Mouse (Mus musculus) forebrain, embryonic 11.5 days (tissue): Measurements from ENCODE around the gene Tln1. TPM values are rescaled to one million over a fixed set of nuclear protein-coding genes. Genes with fewer than 3 reads are reported as not detected.
A peak's percentile ranks its signal among the peaks of the same experiment; 100 is the strongest.

Source experiments
- ATAC-seq: fragments of 200-750 bp; cut with Nextera tagmentation; replicated peaks from 2 replicates; pipeline ENCODE4 v1.8.0; 2017; ENCODE audit warnings: moderate TSS enrichment; ENCODE audit not compliant: low FRiP score
- DNase-seq: peaks from one replicate; pipeline ENCODE4 v3.0.0-alpha.2; 2017; ENCODE audit warnings: low spot score
- H3K27ac ChIP-seq: fragments of 300-500 bp; sonication (generic); 2 replicates; pipeline ENCODE4 v1.5.1; 2014; ENCODE audit warnings: low read depth, low read length
- H3K27me3 ChIP-seq: fragments of 300-500 bp; sonication (generic); 2 replicates; pipeline ENCODE4 v1.6.1; 2014; ENCODE audit warnings: mild to moderate bottlenecking, low read length, mixed read lengths; ENCODE audit not compliant: control insufficient read depth, insufficient read depth
- H3K36me3 ChIP-seq: fragments of 300-500 bp; sonication (generic); 2 replicates; pipeline ENCODE4 v1.6.1; 2014; ENCODE audit warnings: mild to moderate bottlenecking, low read length, moderate library complexity, mixed read lengths; ENCODE audit not compliant: control insufficient read depth, insufficient read depth
- H3K4me1 ChIP-seq: fragments of 300-500 bp; sonication (generic); replicated peaks from 2 replicates; pipeline ENCODE4 v1.6.1; 2014; ENCODE audit warnings: low read length, mixed read lengths; ENCODE audit not compliant: control insufficient read depth, insufficient read depth
- H3K4me2 ChIP-seq: fragments of 300-500 bp; sonication (generic); 2 replicates; pipeline ENCODE4 v1.6.1; 2014; ENCODE audit warnings: low read depth, mild to moderate bottlenecking, low read length, moderate library complexity, mixed read lengths; ENCODE audit not compliant: severe bottlenecking
- H3K4me3 ChIP-seq: fragments of 300-500 bp; sonication (generic); 2 replicates; pipeline ENCODE4 v1.5.1; 2014; ENCODE audit warnings: low read depth, low read length
- H3K9ac ChIP-seq: fragments of 300-500 bp; sonication (generic); 2 replicates; pipeline ENCODE4 v1.6.1; 2014; ENCODE audit warnings: low read length
- H3K9me3 ChIP-seq: fragments of 300-500 bp; sonication (generic); 2 replicates; pipeline ENCODE4 v1.6.1; 2016; ENCODE audit warnings: low read length, mixed read lengths; ENCODE audit not compliant: control insufficient read depth
- WGBS: fragments of 180-500 bp; shearing (Covaris S2); extraction: QIAGEN DNeasy Blood & Tissue Kit; methylation state at CpG from one replicate; pipeline ENCODE4 v1.1.7; 2014; 5-methylcytosine and 5-hydroxymethylcytosine counted together
- polyA plus RNA-seq: library from polyadenylated mRNA; unstranded; fragments of >200 nt; fragmentation: Nextera tagmentation; extraction: Ambion mirVana; gene quantifications from 2 replicates; pipeline ENCODE4 v1.2.1, GENCODE M21; 2014

Gene Tln1
- polyA plus RNA-seq, 1 experiment from 2014 or later: 45.9 TPM

- no peaks in the 10 kb centered on the region for H3K4me1 ChIP-seq
- DNase-seq (no peak), ATAC-seq (no peak)
- H3K4me2 ChIP-seq: no peak overlapping the region
- peaks cover 35% of the 10 kb centered on the region for H3K36me3 ChIP-seq
- H3K27me3 ChIP-seq: no peaks in the 10 kb centered on the region
- H3K4me3 ChIP-seq: no peak overlapping the region
- H3K9me3 ChIP-seq: no peaks in the 10 kb centered on the region
- WGBS: 95% methylated on average over 8 of the region's 8 CpGs
- H3K9ac ChIP-seq: no peak overlapping the region
- no peak overlapping the region for H3K27ac ChIP-seq
These were observed 15.3 kb downstream of the Tln1 start for GRCm38 (mm10) chr4:43547160-43547559.

- DNase-seq (no peak), ATAC-seq (no peak)
- Histone ChIP-seq H3K9ac (no peak overlapping the region), H3K27me3 (no peaks in the 10 kb centered on the region), H3K9me3 (no peaks in the 10 kb centered on the region), H3K27ac (no peak overlapping the region), H3K4me3 (no peak overlapping the region), H3K36me3 (peaks cover 32% of the 10 kb centered on the region), H3K4me1 (no peaks in the 10 kb centered on the region), H3K4me2 (no peak overlapping the region)
- 93% methylated on average over 12 of the region's 12 CpGs for WGBS
These were observed 16.0 kb downstream of the Tln1 start for GRCm38 (mm10) chr4:43546375-43547047.

GRCm38 (mm10) chr4:43542044-43542443 lies 20.4 kb downstream of the Tln1 start:
- Histone ChIP-seq H3K4me2 (no peak overlapping the region), H3K36me3 (peaks cover 24% of the 10 kb centered on the region; the same call in 1 of the 2 replicates), H3K27ac (no peak overlapping the region), H3K4me1 (no peaks in the 10 kb centered on the region), H3K9ac (no peak overlapping the region), H3K27me3 (no peaks in the 10 kb centered on the region), H3K4me3 (no peak overlapping the region), H3K9me3 (no peaks in the 10 kb centered on the region)
- WGBS: 78% methylated on average over 3 of the region's 3 CpGs
- ATAC-seq: no peak
- no peak for DNase-seq

GRCm38 (mm10) chr4:43536031-43536430 lies 26.5 kb downstream of the Tln1 start:
- Histone ChIP-seq H3K27ac (no peak overlapping the region), H3K36me3 (peaks cover 7% of the 10 kb centered on the region; the same call in 1 of the 2 replicates), H3K9ac (no peak overlapping the region), H3K9me3 (no peaks in the 10 kb centered on the region), H3K4me1 (no peaks in the 10 kb centered on the region), H3K4me2 (no peak overlapping the region), H3K27me3 (no peaks in the 10 kb centered on the region), H3K4me3 (no peak overlapping the region)
- no peak for DNase-seq
- no peak for ATAC-seq
- 97% methylated on average over 9 of the region's 9 CpGs for WGBS

GRCm38 (mm10) chr4:43535628-43536027 lies 26.9 kb downstream of the Tln1 start:
- H3K9ac ChIP-seq: no peak overlapping the region
- no peaks in the 10 kb centered on the region for H3K9me3 ChIP-seq
- no peak for DNase-seq
- 97% methylated on average over 8 of the region's 8 CpGs for WGBS
- H3K36me3 ChIP-seq: peaks cover 7% of the 10 kb centered on the region; the same call in 1 of the 2 replicates
- H3K27me3 ChIP-seq: no peaks in the 10 kb centered on the region
- no peak overlapping the region for H3K4me3 ChIP-seq
- no peak for ATAC-seq
- no peaks in the 10 kb centered on the region for H3K4me1 ChIP-seq
- H3K27ac ChIP-seq: no peak overlapping the region
- no peak overlapping the region for H3K4me2 ChIP-seq

GRCm38 (mm10) chr4:43533270-43533669 lies 29.2 kb downstream of the Tln1 start:
- peaks cover 4% of the 10 kb centered on the region; the same call in 1 of the 2 replicates for H3K36me3 ChIP-seq
- no peak for ATAC-seq

GRCm38 (mm10) chr4:43530581-43530980 lies 31.9 kb downstream of the Tln1 start:
- 35% methylated on average over 7 of the region's 7 CpGs for WGBS
- H3K9ac ChIP-seq: no peak overlapping the region
- no peaks in the 10 kb centered on the region for H3K4me1 ChIP-seq
- DNase-seq (peak; percentile 82), ATAC-seq (no peak)
- H3K27ac ChIP-seq: no peak overlapping the region
- H3K36me3 ChIP-seq: no peaks in the 10 kb centered on the region; the same call in 1 of the 2 replicates
- no peak overlapping the region for H3K4me3 ChIP-seq
- H3K4me2 ChIP-seq: no peak overlapping the region
- no peaks in the 10 kb centered on the region for H3K27me3 ChIP-seq
- H3K9me3 ChIP-seq: no peaks in the 10 kb centered on the region

More at GRCm38 (mm10) chr4:43533270-43533669, 29.2 kb downstream of the Tln1 start:
- no peak overlapping the region for H3K4me3 ChIP-seq
- DNase-seq: no peak
- whole genome bisulfite sequencing: 91% methylated on average over 9 of the region's 9 CpGs
- H3K4me1 ChIP-seq: no peaks in the 10 kb centered on the region
- no peaks in the 10 kb centered on the region for H3K9me3 ChIP-seq
- no peaks in the 10 kb centered on the region for H3K27me3 ChIP-seq
- no peak overlapping the region for H3K9ac ChIP-seq
- no peak overlapping the region for H3K4me2 ChIP-seq
- no peak overlapping the region for H3K27ac ChIP-seq

GRCm38 (mm10) chr4:43530081-43530501 lies 32.4 kb downstream of the Tln1 start:
- Histone ChIP-seq H3K9me3 (no peaks in the 10 kb centered on the region), H3K4me3 (no peak overlapping the region), H3K9ac (no peak overlapping the region), H3K36me3 (no peaks in the 10 kb centered on the region; the same call in 1 of the 2 replicates), H3K27ac (no peak overlapping the region), H3K4me1 (no peaks in the 10 kb centered on the region), H3K4me2 (no peak overlapping the region), H3K27me3 (peaks cover 4% of the 10 kb centered on the region; the same call in 1 of the 2 replicates)
- WGBS: 81% methylated on average over 8 of the region's 8 CpGs
- DNase-seq (no peak), ATAC-seq (no peak)

GRCm38 (mm10) chr4:43528487-43528886 lies 34.0 kb downstream of the Tln1 start:
- ATAC-seq: no peak
- Histone ChIP-seq H3K27me3 (peaks cover 19% of the 10 kb centered on the region), H3K9me3 (no peaks in the 10 kb centered on the region), H3K9ac (no peak overlapping the region), H3K4me1 (peaks cover 8% of the 10 kb centered on the region; the same call in 1 of the 2 replicates), H3K4me3 (no peak overlapping the region), H3K27ac (no peak overlapping the region), H3K4me2 (no peak overlapping the region), H3K36me3 (no peaks in the 10 kb centered on the region; the same call in 1 of the 2 replicates)
- no peak for DNase-seq
- 78% methylated on average over 9 of the region's 9 CpGs for whole genome bisulfite sequencing
